21 mouse cellular contexts compared by ENCODE assay signal in the genomic region with DNA sequence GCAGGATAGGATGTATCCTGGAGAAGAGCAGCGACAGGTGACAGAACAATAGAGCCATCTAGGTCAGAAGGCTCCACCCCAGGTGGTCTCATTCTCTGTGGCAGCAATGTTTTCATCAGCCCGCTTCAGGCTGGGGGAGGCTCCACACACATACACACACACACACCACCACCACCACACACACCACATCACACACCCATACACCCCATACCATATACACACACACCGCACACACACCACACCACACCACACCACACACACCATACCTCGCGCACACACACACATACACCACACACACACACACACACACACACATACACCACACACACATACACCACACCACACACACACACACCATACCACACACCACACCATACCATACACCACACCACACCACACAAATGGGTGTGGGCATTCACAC. TPM values are rescaled to one million over a fixed set of nuclear protein-coding genes. Genes with fewer than 3 reads are reported as not detected.
DNase-seq lines count a peak whose midpoint lies in the region; ATAC-seq and TF ChIP-seq lines count a peak whose summit lies in the region.
"Had no signal": no experiment of that assay in that cellular context is flagged by ENCODE, and none has a peak within 500 bp of the region (broad histone marks: within the 10 kb centered on the region; RNA-seq: fewer than 3 reads in every experiment).

No protein-coding gene starts in this region.

- H3K27me3 ChIP-seq in forebrain, embryonic 11.5 days (ENCODE audit: control insufficient read depth, insufficient read depth, low read length) = no peaks in the 10 kb centered on the region
- H3K27me3 ChIP-seq in forebrain, embryonic 14.5 days (replicated peaks; ENCODE audit: control insufficient read depth, insufficient read depth, low read length) = no peaks in the 10 kb centered on the region
- no peaks in the 10 kb centered on the region for H3K27me3 ChIP-seq in hindbrain, embryonic 14.5 days (ENCODE audit: control insufficient read depth, insufficient read depth, low read length)
- H3K27me3 ChIP-seq in hindbrain, embryonic 16.5 days (replicated peaks; ENCODE audit: control insufficient read depth, insufficient read depth, low read length) = no peaks in the 10 kb centered on the region
- no peaks in the 10 kb centered on the region for H3K27me3 ChIP-seq in hindbrain, embryonic 15.5 days
- H3K27me3 ChIP-seq in midbrain, embryonic 16.5 days (ENCODE audit: control insufficient read depth, insufficient read depth, low read depth, low read length) = no peaks in the 10 kb centered on the region
- H3K27me3 ChIP-seq: forebrain, embryonic 13.5 days; heart, embryonic 15.5 days; stomach, embryonic 15.5 days had no signal

- intact Hi-C loops in gastrocnemius, adult 2 months (cut with DNase I) = no loop called here

- no peaks in the 10 kb centered on the region for H3K4me1 ChIP-seq in forebrain, embryonic 11.5 days (replicated peaks; ENCODE audit: control insufficient read depth, insufficient read depth, low read length)
- H3K4me1 ChIP-seq in forebrain, embryonic 14.5 days (ENCODE audit: control insufficient read depth, insufficient read depth, low read length) = no peaks in the 10 kb centered on the region
- H3K4me1 ChIP-seq in hindbrain, embryonic 14.5 days (replicated peaks; ENCODE audit: control insufficient read depth, insufficient read depth, low read length) = no peaks in the 10 kb centered on the region
- no peaks in the 10 kb centered on the region for H3K4me1 ChIP-seq in hindbrain, embryonic 16.5 days (ENCODE audit: control insufficient read depth, insufficient read depth, low read depth, low read length)
- H3K4me1 ChIP-seq in hindbrain, embryonic 15.5 days (replicated peaks) = no peaks in the 10 kb centered on the region
- no peaks in the 10 kb centered on the region for H3K4me1 ChIP-seq in midbrain, embryonic 16.5 days (ENCODE audit: control insufficient read depth, insufficient read depth, low read length)
- H3K4me1 ChIP-seq: forebrain, embryonic 13.5 days; stomach, embryonic 15.5 days had no signal

- H3K9me3 ChIP-seq in forebrain, embryonic 11.5 days (ENCODE audit: control insufficient read depth, low read length) = peaks cover under 1% of the 10 kb centered on the region; the same call in 1 of the 2 replicates
- H3K9me3 ChIP-seq in forebrain, embryonic 14.5 days (replicated peaks; ENCODE audit: control insufficient read depth, low read length) = peaks cover 2% of the 10 kb centered on the region
- peaks cover 2% of the 10 kb centered on the region for H3K9me3 ChIP-seq in hindbrain, embryonic 14.5 days (ENCODE audit: control insufficient read depth, low read length)
- peaks cover 2% of the 10 kb centered on the region for H3K9me3 ChIP-seq in hindbrain, embryonic 16.5 days (ENCODE audit: control insufficient read depth, low read length)
- H3K9me3 ChIP-seq in hindbrain, embryonic 15.5 days = peaks cover 2% of the 10 kb centered on the region; the same call in 1 of the 2 replicates
- peaks cover 2% of the 10 kb centered on the region; the same call in 1 of the 2 replicates for H3K9me3 ChIP-seq in midbrain, embryonic 16.5 days (replicated peaks; ENCODE audit: control insufficient read depth, low read length, poor library complexity, severe bottlenecking)

- no peak overlapping the region for H3K9ac ChIP-seq in forebrain, embryonic 11.5 days (ENCODE audit: low read length)
- no peak overlapping the region for H3K9ac ChIP-seq in forebrain, embryonic 14.5 days (ENCODE audit: low read length)
- no peak overlapping the region for H3K9ac ChIP-seq in hindbrain, embryonic 14.5 days
- no peak overlapping the region for H3K9ac ChIP-seq in hindbrain, embryonic 16.5 days (ENCODE audit: low read depth, low read length)
- no peak overlapping the region for H3K9ac ChIP-seq in hindbrain, embryonic 15.5 days
- no peak overlapping the region for H3K9ac ChIP-seq in midbrain, embryonic 16.5 days (ENCODE audit: low read depth, low read length)
- H3K9ac ChIP-seq: forebrain, embryonic 13.5 days; heart, embryonic 15.5 days; stomach, embryonic 15.5 days had no signal

- DNase-seq in forebrain, embryonic 11.5 days (ENCODE audit: low spot score) = no peak
- DNase-seq in forebrain, embryonic 14.5 days (ENCODE audit: low spot score) = no peak
- no peak for DNase-seq in hindbrain, embryonic 14.5 days (ENCODE audit: low spot score)
- DNase-seq in lung, postnatal 36 days = no peak
- no peak for DNase-seq in gastrocnemius, adult 2 months
- DNase-seq: cerebellum, adult 18-20 months; cerebellum, postnatal 25 days; kidney, adult 11 months; liver; right cerebral cortex, postnatal 25 days; thymus, adult 18-20 months; thymus, postnatal 4 days had no signal

- TF ChIP-seq CTCF in gastrocnemius, adult 2 months (IDR thresholded peaks at IDR 0.05) = no peak

- H3K4me2 ChIP-seq in forebrain, embryonic 11.5 days (ENCODE audit: low read depth, low read length, severe bottlenecking) = no peak overlapping the region
- H3K4me2 ChIP-seq in forebrain, embryonic 14.5 days (ENCODE audit: low read length) = no peak overlapping the region
- no peak overlapping the region for H3K4me2 ChIP-seq in hindbrain, embryonic 14.5 days (replicated peaks)
- no peak overlapping the region for H3K4me2 ChIP-seq in hindbrain, embryonic 16.5 days (ENCODE audit: low read length)
- H3K4me2 ChIP-seq in hindbrain, embryonic 15.5 days = no peak overlapping the region
- no peak overlapping the region for H3K4me2 ChIP-seq in midbrain, embryonic 16.5 days (ENCODE audit: low read length)
- H3K4me2 ChIP-seq: forebrain, embryonic 13.5 days; heart, embryonic 15.5 days; stomach, embryonic 15.5 days had no signal

- H3K4me3 ChIP-seq in forebrain, embryonic 11.5 days (ENCODE audit: low read depth, low read length) = no peak overlapping the region
- H3K4me3 ChIP-seq in forebrain, embryonic 14.5 days (ENCODE audit: low read depth, low read length) = no peak overlapping the region
- H3K4me3 ChIP-seq in hindbrain, embryonic 14.5 days (replicated peaks; ENCODE audit: low read length) = no peak overlapping the region
- no peak overlapping the region for H3K4me3 ChIP-seq in hindbrain, embryonic 16.5 days (ENCODE audit: low read length)
- no peak overlapping the region for H3K4me3 ChIP-seq in hindbrain, embryonic 15.5 days
- H3K4me3 ChIP-seq in midbrain, embryonic 16.5 days (ENCODE audit: low read depth, low read length) = no peak overlapping the region
- H3K4me3 ChIP-seq in gastrocnemius, adult 2 months = no peak overlapping the region
- H3K4me3 ChIP-seq: forebrain, embryonic 13.5 days; heart, embryonic 15.5 days; myocyte; stomach, embryonic 15.5 days had no signal

- no peak overlapping the region for H3K27ac ChIP-seq in forebrain, embryonic 11.5 days (ENCODE audit: low read depth, low read length)
- H3K27ac ChIP-seq in forebrain, embryonic 14.5 days (ENCODE audit: low read depth, low read length) = no peak overlapping the region
- no peak overlapping the region for H3K27ac ChIP-seq in hindbrain, embryonic 14.5 days
- H3K27ac ChIP-seq in hindbrain, embryonic 16.5 days (ENCODE audit: low read depth, low read length) = no peak overlapping the region
- H3K27ac ChIP-seq in hindbrain, embryonic 15.5 days (replicated peaks) = no peak overlapping the region
- H3K27ac ChIP-seq in midbrain, embryonic 16.5 days (ENCODE audit: low read length) = no peak overlapping the region
- H3K27ac ChIP-seq in gastrocnemius, adult 2 months = no peak overlapping the region
- H3K27ac ChIP-seq: forebrain, embryonic 13.5 days; heart, embryonic 15.5 days; stomach, embryonic 15.5 days had no signal

- H3K36me3 ChIP-seq in forebrain, embryonic 11.5 days (ENCODE audit: control insufficient read depth, insufficient read depth, low read length) = no peaks in the 10 kb centered on the region
- peaks cover 9% of the 10 kb centered on the region; the same call in 1 of the 2 replicates for H3K36me3 ChIP-seq in forebrain, embryonic 14.5 days (ENCODE audit: control insufficient read depth, insufficient read depth, low read length)
- peaks cover 32% of the 10 kb centered on the region for H3K36me3 ChIP-seq in hindbrain, embryonic 14.5 days (replicated peaks; ENCODE audit: control insufficient read depth, insufficient read depth)
- H3K36me3 ChIP-seq in hindbrain, embryonic 16.5 days (ENCODE audit: control insufficient read depth, insufficient read depth, low read length) = peaks cover 3% of the 10 kb centered on the region
- H3K36me3 ChIP-seq in hindbrain, embryonic 15.5 days = peaks cover 27% of the 10 kb centered on the region
- peaks cover 12% of the 10 kb centered on the region for H3K36me3 ChIP-seq in midbrain, embryonic 16.5 days (ENCODE audit: control insufficient read depth, insufficient read depth, low read length)
- H3K36me3 ChIP-seq: heart, embryonic 15.5 days; stomach, embryonic 15.5 days had no signal

- WGBS in forebrain, embryonic 11.5 days = 73% methylated on average over 5 of the region's 5 CpGs
- 73% methylated on average over 5 of the region's 5 CpGs for WGBS in forebrain, embryonic 14.5 days
- 94% methylated on average over 4 of the region's 5 CpGs for WGBS in hindbrain, embryonic 14.5 days
- 74% methylated on average over 5 of the region's 5 CpGs for WGBS in hindbrain, embryonic 16.5 days
- 81% methylated on average over 5 of the region's 5 CpGs for WGBS in hindbrain, embryonic 15.5 days
- 76% methylated on average over 5 of the region's 5 CpGs for WGBS in midbrain, embryonic 16.5 days

- 0 out of 2 replicates have a peak, but pooled peaks have one; percentile 21 for ATAC-seq in forebrain, embryonic 11.5 days (replicated peaks; ENCODE audit: low FRiP score)
- no peak for ATAC-seq in forebrain, embryonic 14.5 days
- ATAC-seq in hindbrain, embryonic 14.5 days (ENCODE audit: low FRiP score) = peak; percentile 62; the same call in 1 of the 2 replicates
- ATAC-seq in hindbrain, embryonic 16.5 days = no peak
- ATAC-seq in hindbrain, embryonic 15.5 days (ENCODE audit: low FRiP score, low read depth) = 0 out of 2 replicates have a peak, but pooled peaks have one; percentile 48
- ATAC-seq in midbrain, embryonic 16.5 days = peak; percentile 62
- ATAC-seq: CD4-positive, CD25-positive, alpha-beta regulatory T cell, adult 4 months; forebrain, embryonic 13.5 days; lung, postnatal 0 days had no signal

RNA-seq across cellular contexts. Expression of a gene that starts 30.2 kb away (rescaled TPM):
- 14.7 and 18.5 TPM in 2 replicates for polyA plus RNA-seq in forebrain, embryonic 11.5 days (2014; fragmentation: Nextera tagmentation; extraction: Ambion mirVana)
- polyA plus RNA-seq in forebrain, embryonic 14.5 days (2014; fragmentation: Nextera tagmentation; extraction: Ambion mirVana) = 29.0 and 36.8 TPM in 2 replicates
- 40.5 and 52.5 TPM in 2 replicates for polyA plus RNA-seq in hindbrain, embryonic 14.5 days (2014; fragmentation: Nextera tagmentation; extraction: Ambion mirVana)
- 41.3 TPM in 2 replicates for polyA plus RNA-seq in hindbrain, embryonic 16.5 days (2015; fragmentation: Nextera tagmentation; extraction: Ambion mirVana)
- polyA plus RNA-seq in hindbrain, embryonic 15.5 days (2015; fragmentation: Nextera tagmentation; extraction: Ambion mirVana) = 42.9 and 48.5 TPM in 2 replicates
- 37.1 and 37.6 TPM in 2 replicates for polyA plus RNA-seq in midbrain, embryonic 16.5 days (2015; fragmentation: Nextera tagmentation; extraction: Ambion mirVana)
- 1 to 10 TPM; 1.1 to 2.0 TPM for total RNA-seq in gastrocnemius, adult 2 months (2021)

RNA-seq across cellular contexts. Expression of a gene that starts 47.5 kb away (rescaled TPM):
- 66.6 and 73.4 TPM in 2 replicates for polyA plus RNA-seq in forebrain, embryonic 11.5 days (2014; fragmentation: Nextera tagmentation; extraction: Ambion mirVana)
- polyA plus RNA-seq in forebrain, embryonic 14.5 days (2014; fragmentation: Nextera tagmentation; extraction: Ambion mirVana) = 43.2 and 46.7 TPM in 2 replicates
- polyA plus RNA-seq in hindbrain, embryonic 14.5 days (2014; fragmentation: Nextera tagmentation; extraction: Ambion mirVana) = 28.7 and 32.3 TPM in 2 replicates
- polyA plus RNA-seq in hindbrain, embryonic 16.5 days (2015; fragmentation: Nextera tagmentation; extraction: Ambion mirVana) = 30.3 and 30.5 TPM in 2 replicates
- 31.1 and 32.0 TPM in 2 replicates for polyA plus RNA-seq in hindbrain, embryonic 15.5 days (2015; fragmentation: Nextera tagmentation; extraction: Ambion mirVana)
- polyA plus RNA-seq in midbrain, embryonic 16.5 days (2015; fragmentation: Nextera tagmentation; extraction: Ambion mirVana) = 26.8 and 33.1 TPM in 2 replicates
- total RNA-seq in gastrocnemius, adult 2 months (2021) = 1 to 10 TPM; 5.6 to 6.3 TPM

Comparison
In these comparisons a context has a peak if more than half of its experiments do, and no peak if none do; other contexts are left out.
1. ATAC-seq: peak in forebrain, embryonic 11.5 days (single experiment), hindbrain, embryonic 14.5 days (single experiment), hindbrain, embryonic 15.5 days (single experiment) and midbrain, embryonic 16.5 days (single experiment); none in forebrain, embryonic 14.5 days (single experiment) and hindbrain, embryonic 16.5 days (single experiment).